Mouse (Mus musculus): ENCODE results near the gene Gm42742. TPM values are rescaled to one million over a fixed set of nuclear protein-coding genes. Genes with fewer than 3 reads are reported as not detected.
A peak's percentile ranks its signal among the peaks of the same experiment; 100 is the strongest.

The Gm42742 gene
- 10 to 100 TPM in 3 of 4 experiments, 1 to 10 TPM in 1; 5.5 to 40.3 (median 28.9) TPM for total RNA-seq (2022)

DNA sequence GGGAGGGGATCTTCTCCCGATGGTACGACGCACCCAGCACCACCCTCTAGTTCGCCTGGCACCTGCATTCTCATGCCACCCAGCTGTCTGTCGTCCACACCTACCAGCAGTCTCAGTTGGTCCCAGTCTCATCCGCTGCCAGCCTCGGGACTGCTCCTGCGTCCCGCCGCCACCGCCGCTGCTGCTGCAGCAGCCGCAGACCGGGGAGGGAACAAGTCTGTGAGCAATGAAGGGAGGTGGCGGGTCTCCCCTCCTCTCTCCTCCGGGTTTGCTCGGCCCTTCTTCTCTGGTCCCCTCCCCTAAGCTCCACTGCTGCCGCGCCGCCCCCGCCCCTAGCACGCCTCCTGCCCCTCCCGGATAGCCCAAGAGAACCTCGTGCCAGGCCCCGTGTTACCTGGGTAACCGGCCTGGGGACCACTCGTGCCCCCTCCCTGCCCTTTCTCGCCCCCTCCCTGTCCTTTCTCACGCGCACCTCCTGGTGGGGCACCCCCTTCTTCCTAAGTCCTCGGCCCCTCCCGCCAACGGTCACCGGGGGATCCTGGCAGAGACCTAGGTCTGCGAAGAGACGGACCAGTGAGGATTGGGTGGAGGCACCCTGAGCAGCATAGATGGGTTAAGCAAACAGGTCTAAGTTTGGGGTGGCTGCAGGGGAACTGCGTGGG is at the start of gene Gm42742, which contains the start of gene Prrt2:
Gene Gm42742 (minus strand): TSS at position 197 of the 662 bp plus-strand sequence.
Gene Prrt2 (minus strand): TSS at position 311 of the 662 bp plus-strand sequence.
- DNase-seq, result peak; percentile 29

DNA sequence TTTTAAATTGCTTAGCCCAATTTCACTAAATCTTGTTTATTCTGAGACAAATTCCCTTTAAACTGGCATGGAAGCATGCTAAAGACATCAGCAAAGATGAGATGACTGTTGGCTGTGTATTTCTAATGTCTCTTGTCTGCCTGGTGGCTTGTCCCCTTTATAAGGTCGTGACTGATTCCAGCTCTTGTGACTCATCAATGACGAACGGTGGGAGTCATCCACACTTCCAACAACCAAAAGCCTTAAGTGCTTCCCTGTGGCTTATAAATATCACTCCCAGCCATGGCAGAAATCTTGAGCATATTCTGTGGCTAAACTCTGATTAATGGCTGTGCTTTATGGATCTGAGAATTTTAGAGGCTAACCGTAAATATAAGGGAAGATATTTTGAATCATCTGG is 45.4 kb upstream of the Gm42742 start:
- peak; percentile 33 for DNase-seq

DNA sequence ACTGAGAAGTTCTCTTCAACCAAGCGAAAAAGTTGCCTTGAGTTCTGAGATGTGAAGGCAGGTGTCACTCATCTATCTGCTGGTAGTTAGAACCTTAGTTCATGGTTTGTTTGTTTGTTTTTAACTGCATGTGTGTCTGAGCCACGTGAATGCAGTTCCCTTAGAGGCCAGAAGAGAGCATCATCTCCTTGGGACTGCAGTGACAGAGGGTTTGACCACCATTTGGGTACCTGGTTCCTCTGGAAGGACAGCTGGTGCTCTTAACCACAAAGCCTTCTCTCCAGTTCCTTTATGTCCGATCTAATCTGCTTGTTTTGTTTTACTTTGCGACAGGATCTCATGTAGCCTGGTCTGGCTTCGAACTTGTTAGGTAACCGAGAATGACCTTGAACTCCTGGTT is 44.6 kb upstream of the Gm42742 start:
- DNase-seq, result no peak

DNA sequence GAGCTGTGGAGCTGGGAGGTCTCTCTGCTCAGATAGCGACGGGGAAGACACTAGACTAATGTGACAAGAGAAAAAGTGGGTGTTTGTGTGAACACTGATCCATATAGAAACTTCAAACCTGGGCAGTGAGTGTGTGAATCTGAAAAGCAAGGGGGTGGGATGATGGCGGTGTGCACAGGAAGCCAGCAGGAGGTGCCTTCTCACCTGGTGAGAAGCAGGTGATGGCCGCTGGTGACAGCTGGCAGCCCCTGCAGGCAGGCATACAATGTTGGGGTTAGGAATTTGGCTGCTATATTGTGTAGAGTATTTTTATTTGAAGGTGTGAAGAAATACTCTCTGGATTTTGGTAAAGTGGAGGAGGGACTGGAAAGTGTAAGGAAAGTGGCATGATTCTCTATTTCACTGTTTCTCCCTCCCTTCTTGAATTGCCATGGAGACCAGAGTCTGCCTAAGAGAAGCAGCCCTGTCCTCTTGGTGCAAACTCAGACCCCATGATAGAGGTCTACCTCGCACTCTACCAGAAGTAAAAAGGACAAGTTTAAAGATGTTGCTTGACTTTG is 34.2 kb upstream of the Gm42742 start:
- no peak for DNase-seq

DNA sequence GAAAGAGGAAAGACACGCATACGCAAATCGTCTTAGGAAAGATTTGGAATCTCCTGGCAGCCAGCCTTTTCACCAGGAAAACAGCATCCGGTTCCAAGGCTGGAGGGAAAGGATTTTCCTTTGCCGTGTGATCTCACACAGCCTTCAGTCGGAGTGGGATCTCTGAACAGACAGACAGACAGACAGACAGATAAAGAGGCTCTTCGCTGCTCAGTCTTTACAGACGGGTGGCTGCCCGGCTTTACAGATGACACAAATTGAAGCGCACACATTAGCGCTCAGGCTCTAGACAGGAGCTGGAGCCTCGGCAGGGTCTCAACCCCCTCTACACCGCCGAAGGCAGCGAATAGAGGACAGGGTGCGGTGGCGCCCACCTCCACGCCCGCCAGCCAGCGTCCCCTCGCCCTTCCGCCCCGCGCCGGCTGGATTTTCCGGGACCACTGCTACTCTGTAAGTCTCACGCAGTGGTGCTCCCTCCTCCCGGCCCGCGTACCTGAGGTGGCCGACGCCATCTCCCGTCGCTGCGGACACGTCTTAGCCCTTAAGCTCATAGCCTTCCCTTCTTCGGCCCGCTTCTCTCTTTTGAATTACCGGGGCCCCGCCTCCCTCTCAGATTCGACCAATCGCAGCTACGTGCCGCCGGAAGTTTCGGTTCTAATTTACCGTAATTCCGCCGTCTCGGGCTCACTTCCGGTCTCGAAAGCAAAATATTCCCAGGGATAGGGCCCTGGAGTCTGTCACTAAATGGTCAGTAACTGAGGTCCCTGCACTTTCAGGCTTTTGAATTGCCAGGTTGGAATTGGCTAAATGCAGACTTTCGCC is 21.2 kb upstream of the Gm42742 start, which contains the start of gene Kif22:
Gene Kif22 (minus strand): TSS at position 621 of the 822 bp plus-strand sequence.
- peak; percentile 83 for DNase-seq

DNA sequence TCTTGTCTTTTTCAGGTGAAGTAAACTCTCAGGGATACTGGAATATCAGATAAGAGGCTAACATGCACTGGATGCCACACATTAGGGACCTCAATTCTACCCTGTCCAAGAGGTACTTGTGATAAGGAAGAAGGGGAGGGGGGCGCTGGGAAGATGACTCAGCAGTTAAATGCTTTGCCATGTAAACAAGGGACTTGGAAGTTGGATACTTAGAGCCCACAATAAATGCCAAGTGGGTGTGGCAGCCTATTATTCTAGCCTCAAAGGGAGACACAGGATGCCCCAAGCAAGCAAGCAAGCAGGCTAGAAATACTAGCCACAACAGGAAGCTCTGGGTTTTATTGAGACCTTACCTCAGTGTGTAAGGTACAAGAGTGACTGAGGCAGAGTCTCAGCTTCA is 10.3 kb upstream of the Gm42742 start:
- no peak for DNase-seq

- DNase-seq, result no peak
These were observed 9.3 kb upstream of the Gm42742 start for GRCm38 (mm10) chr7:127030172-127030571.

GRCm38 (mm10) chr7:127027885-127028284 is 7.0 kb upstream of the Gm42742 start:
- no peak for DNase-seq

- peak; percentile 99 for DNase-seq
These were observed 6.3 kb upstream of the Gm42742 start, which contains the start of gene Maz for GRCm38 (mm10) chr7:127026984-127027726. TSS of gene Maz (minus strand) at chr7:127027037.

DNA sequence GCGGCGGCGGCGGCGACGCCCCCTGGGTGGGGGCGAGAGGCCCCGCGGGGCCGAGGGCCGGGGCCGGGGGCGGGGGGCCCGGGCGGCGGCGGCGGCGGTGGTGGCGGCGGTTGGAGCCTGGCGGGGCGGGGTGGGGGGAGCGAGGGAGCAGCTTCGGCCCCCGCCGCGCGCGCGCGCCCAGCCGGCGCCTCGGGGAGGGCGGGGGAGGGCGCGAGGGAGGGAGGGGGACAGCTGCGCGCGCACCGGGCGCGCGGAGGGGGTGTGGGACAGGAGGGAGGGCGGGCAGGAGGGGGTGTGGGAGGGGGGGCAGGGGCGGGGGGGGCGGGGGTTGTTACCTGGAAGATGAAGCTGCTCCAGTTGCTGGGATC is 5.7 kb upstream of the Gm42742 start:
- no peak for DNase-seq

- DNase-seq, result peak; percentile 69
These were observed 5.3 kb upstream of the Gm42742 start for GRCm38 (mm10) chr7:127026161-127026600.

DNA sequence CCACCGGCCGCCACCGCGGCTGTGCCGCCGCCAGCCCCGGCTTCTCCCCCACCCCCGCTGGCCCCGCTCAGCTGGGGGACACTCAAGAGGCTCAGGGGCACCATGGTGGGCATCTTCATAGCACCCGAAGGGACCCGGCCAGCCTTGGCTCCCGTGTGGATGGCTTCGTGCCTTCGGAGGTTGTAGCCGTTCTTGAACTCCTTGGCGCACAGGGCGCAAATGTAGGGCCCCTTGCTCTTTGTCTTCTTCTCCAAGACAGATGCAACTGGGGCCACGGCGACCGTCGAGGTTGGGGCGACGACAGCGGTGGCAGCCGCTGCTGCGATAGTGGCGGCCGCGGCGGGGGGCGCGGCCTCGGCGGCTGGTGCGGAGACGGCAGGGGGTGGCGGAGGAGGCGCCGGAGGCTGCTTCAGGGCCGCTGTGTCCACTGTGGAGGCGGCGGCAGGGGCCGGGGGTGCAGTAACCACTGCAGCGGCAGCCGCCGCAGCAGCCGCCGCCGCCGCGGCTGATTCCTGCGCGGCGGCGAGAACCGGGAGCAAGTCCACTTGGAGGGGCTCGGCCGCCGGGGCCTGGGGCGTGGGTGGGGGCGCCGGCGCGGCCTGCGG is 4.8 kb upstream of the Gm42742 start:
- peak; percentile 53 for DNase-seq

- peak; percentile 81 for DNase-seq
These were observed 4.1 kb upstream of the Gm42742 start for GRCm38 (mm10) chr7:127024755-127025555.

DNA sequence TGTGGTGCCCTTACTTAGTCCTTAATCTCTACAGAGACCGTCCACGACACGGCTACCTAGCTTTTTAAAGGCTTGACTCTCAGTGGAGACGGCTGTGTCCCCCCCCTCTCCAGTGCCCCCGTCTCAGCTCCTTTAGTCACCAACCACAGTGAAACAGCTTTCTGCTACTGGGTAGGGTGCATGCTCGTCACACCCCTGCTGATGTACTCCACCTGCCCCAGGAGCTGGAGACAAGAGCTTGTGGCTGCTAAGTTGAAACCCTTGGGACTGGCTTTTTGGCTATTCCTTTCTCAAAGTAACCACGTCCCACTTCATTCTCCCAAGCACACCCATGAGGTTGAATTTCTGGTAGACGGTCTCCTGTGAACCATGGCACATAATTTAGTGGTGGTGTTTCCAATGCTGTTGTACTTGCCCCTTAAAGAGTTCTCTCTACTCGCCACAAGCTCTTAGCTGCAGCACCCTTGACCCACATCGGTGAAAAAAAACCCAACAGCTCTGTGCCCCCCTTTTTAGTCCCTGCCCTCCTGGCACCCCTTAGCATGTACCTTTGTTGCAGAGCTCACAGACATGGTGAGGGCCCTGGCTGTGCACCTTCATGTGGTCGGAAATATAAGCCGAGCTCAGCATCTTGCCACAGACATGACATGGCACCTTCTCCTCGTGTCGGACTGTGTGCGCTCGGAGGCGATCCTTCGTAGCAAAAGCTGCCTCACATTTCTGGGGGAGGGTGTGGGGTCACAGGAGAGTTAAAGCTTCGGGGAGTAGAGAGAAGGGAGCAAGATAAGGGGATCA is 3.2 kb upstream of the Gm42742 start:
- DNase-seq, result peak; percentile 33

DNA sequence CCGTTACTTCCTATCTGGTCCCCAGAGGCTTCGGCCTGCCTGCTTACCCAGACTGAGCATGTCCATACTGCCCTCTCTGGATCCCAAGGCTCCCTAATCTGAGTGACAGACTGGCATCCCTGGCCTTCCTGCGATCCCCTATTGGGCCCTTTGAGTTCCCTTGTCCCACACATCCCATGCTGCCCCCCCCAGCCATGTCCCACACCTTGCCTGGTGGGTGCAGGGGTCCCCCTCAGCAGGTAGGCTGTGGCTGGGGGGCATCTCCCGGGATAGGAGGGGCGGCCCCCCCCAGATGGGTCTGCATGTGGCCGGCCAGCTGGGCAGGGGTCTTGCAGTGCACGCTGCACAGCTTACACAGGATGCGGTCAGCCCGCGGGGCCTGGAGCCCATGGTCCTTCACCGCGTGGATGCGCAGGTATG is 2.4 kb upstream of the Gm42742 start:
- peak; percentile 26 for DNase-seq

DNA sequence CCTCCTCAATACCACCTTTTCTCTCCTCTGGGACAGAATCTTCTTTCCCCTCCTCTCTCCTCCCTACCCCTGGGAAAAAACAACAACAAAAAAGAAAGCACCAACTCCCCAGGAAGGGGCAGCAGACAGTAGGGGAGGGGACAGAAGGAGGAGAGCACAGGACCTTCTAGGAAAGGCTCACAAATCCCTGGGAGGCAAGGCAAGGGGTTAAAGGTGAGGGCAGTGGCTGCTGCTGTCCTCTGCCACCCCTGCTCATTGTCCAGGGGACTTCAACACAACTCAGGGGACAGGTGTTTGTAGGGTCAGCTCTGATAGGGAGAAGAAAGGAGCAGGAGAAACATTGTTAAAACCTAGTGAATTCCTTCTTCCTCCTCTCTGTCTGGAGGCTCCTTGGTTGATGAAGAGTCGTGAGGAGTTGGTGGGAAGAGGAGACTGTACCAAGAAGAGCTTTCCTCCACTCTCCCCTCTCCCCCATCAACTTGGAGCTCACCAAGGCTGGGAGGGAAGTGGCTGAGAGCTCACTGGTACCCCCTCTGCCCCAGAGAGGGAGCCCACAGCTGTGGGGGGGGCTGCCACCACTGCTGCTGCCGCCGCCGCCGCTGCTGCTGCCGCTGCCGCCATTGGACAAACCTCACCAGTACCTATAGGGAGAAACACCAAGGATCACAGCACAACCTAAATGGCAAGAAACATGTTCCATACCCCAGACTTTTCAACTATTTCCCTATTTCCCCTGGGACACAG is 1.8 kb upstream of the Gm42742 start:
- no peak for DNase-seq

- no peak for DNase-seq
These were observed 948 bp upstream of the Gm42742 start for GRCm38 (mm10) chr7:127021563-127022527.

DNA sequence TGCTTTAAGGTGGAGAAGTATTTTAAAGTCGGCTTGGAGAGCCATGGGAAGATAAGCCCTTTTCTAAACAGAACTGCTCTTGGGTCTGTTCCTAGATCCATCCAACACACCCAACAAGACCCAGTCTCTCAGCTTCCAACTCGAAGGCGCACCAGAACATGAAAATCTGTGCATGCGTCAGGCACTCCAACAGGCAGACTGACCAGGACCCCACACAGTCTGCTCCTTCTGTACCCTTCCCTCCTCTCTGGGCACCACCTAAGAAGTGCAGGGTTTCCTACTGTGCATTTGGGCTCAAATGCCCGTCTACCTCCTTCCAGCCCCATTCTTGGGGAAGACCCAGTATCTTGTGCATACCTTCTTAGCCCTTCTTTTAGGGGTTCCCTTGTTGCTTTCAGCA is 406 bp downstream of the Gm42742 start:
- no peak for DNase-seq

Measured in adrenal gland, adult 8-10 months (tissue).